8 mouse cellular contexts compared by ENCODE assay signal in the genomic region with DNA sequence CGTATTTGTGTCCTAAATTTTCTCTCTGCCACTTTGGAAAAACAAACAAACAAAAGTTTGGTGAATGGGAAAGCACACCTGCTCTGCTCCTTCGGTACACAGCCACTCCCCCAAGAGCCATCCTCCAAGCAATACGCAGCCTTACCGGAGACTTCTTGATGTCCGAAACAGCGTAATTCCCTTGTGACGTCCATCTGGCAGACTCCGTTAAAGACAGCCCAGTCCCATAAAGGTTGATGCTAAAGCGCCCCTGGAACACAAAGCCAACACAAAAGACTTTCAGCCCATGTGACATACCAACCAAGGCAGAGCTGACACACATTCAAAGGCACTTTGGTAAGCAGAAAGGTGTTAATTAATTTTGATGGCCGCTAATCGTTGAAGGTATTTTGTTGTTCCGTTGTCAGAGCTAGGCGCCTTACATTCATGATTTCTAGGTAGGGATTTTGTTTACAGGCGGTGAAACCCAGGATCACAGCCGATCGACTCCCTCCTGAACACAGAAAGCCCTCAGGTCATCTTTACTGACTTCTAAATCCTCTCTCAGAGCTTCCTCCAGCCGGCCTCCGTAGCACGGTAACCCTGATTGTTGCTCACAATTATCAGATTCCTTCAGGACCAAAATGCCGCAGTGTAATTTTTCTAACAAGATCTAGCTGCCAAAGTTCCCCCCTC. TPM values are rescaled to one million over a fixed set of nuclear protein-coding genes. Genes with fewer than 3 reads are reported as not detected.
A peak's percentile ranks its signal among the peaks of the same experiment; 100 is the strongest.
DNase-seq lines count a peak whose midpoint lies in the region; ATAC-seq lines count a peak whose summit lies in the region.

No protein-coding gene starts in this region.

- H3K27me3 ChIP-seq in liver, embryonic 12.5 days (replicated peaks) = peaks cover 23% of the 10 kb centered on the region
- peaks cover 9% of the 10 kb centered on the region; the same call in 1 of the 2 replicates for H3K27me3 ChIP-seq in embryonic facial prominence, embryonic 14.5 days (replicated peaks; ENCODE audit: control insufficient read depth, insufficient read depth, low read length)
- peaks cover 17% of the 10 kb centered on the region for H3K27me3 ChIP-seq in limb, embryonic 10.5 days (ENCODE audit: low read depth, poor library complexity, severe bottlenecking)

- ATAC-seq in liver, embryonic 12.5 days = no peak
- ATAC-seq in embryonic facial prominence, embryonic 14.5 days (ENCODE audit: low read depth) = peak; percentile 61

- no peak overlapping the region for H3K27ac ChIP-seq in liver, embryonic 12.5 days
- H3K27ac ChIP-seq in embryonic facial prominence, embryonic 14.5 days (replicated peaks; ENCODE audit: low read depth, low read length) = no peak overlapping the region
- peak overlapping the region; percentile 50; the same call in 1 of the 2 replicates for H3K27ac ChIP-seq in limb, embryonic 10.5 days

- no peaks in the 10 kb centered on the region for H3K9me3 ChIP-seq in liver, embryonic 12.5 days (replicated peaks)
- H3K9me3 ChIP-seq in embryonic facial prominence, embryonic 14.5 days (ENCODE audit: control insufficient read depth, low read length) = no peaks in the 10 kb centered on the region
- H3K9me3 ChIP-seq in limb, embryonic 10.5 days (replicated peaks) = no peaks in the 10 kb centered on the region

- WGBS in liver, embryonic 12.5 days (ENCODE audit: insufficient replicate concordance) = 12% methylated on average over 20 of the region's 20 CpGs
- 7% methylated on average over 20 of the region's 20 CpGs for WGBS in embryonic facial prominence, embryonic 14.5 days
- WGBS in limb, embryonic 10.5 days = 3% methylated on average over 20 of the region's 20 CpGs

- peak overlapping the region; percentile 36; the same call in 1 of the 2 replicates for H3K4me2 ChIP-seq in liver, embryonic 12.5 days
- peak overlapping the region; percentile 56 for H3K4me2 ChIP-seq in embryonic facial prominence, embryonic 14.5 days (ENCODE audit: low read depth, low read length)

- intact Hi-C loops in gastrocnemius, postnatal 36 days (cut with DNase I) = loop anchor here (2.0 to 10.0 kb wide), 5 partner anchors 152 to 1198 kb away; no protein-coding TSS in a partner anchor
- intact Hi-C loops in left cerebral cortex, postnatal 4 days (cut with DNase I) = loop anchor here (2.0 to 10.0 kb wide), 4 partner anchors 756 to 1678 kb away; no protein-coding TSS in a partner anchor

- no peaks in the 10 kb centered on the region for H3K4me1 ChIP-seq in liver, embryonic 12.5 days
- no peaks in the 10 kb centered on the region for H3K4me1 ChIP-seq in embryonic facial prominence, embryonic 14.5 days (ENCODE audit: control insufficient read depth, insufficient read depth, low read length)
- H3K4me1 ChIP-seq in limb, embryonic 10.5 days = peaks cover 10% of the 10 kb centered on the region

- no peak overlapping the region for H3K9ac ChIP-seq in liver, embryonic 12.5 days
- peak overlapping the region; percentile 47 for H3K9ac ChIP-seq in embryonic facial prominence, embryonic 14.5 days (ENCODE audit: low read depth, low read length)

- DNase-seq in liver = no peak
- DNase-seq in embryonic facial prominence, embryonic 14.5 days (ENCODE audit: low spot score) = no peak
- DNase-seq in limb, embryonic 10.5 days (ENCODE audit: low spot score) = no peak
- DNase-seq in retina, embryonic 14.5 days (ENCODE audit: low spot score) = peak; percentile 50
- DNase-seq in gastrocnemius, postnatal 36 days = no peak
- DNase-seq in adrenal gland, postnatal 25 days = no peak
- no peak for DNase-seq in left cerebral cortex, postnatal 4 days

- no peaks in the 10 kb centered on the region for H3K36me3 ChIP-seq in liver, embryonic 12.5 days
- 0 out of 2 replicates have a peak, but pooled peaks cover 3% of the 10 kb centered on the region for H3K36me3 ChIP-seq in embryonic facial prominence, embryonic 14.5 days (ENCODE audit: control insufficient read depth, insufficient read depth, low read length)
- no peaks in the 10 kb centered on the region for H3K36me3 ChIP-seq in limb, embryonic 10.5 days

- no peak overlapping the region for H3K4me3 ChIP-seq in liver, embryonic 12.5 days
- H3K4me3 ChIP-seq in embryonic facial prominence, embryonic 14.5 days (ENCODE audit: low read depth, low read length) = peak overlapping the region; percentile 22
- H3K4me3 ChIP-seq in limb, embryonic 10.5 days = peak overlapping the region; percentile 49

RNA-seq across cellular contexts. Expression of a gene that starts 29.4 kb away (rescaled TPM):
- polyA plus RNA-seq in liver, embryonic 12.5 days (2016; fragmentation: Nextera tagmentation; extraction: Ambion mirVana) = 0.07 and 0.08 TPM in 2 replicates
- polyA plus RNA-seq in embryonic facial prominence, embryonic 14.5 days (2014; fragmentation: Nextera tagmentation; extraction: Ambion mirVana) = 0.58 and 0.61 TPM in 2 replicates
- 0.30 and 0.39 TPM in 2 replicates for polyA plus RNA-seq in limb, embryonic 10.5 days (2016; fragmentation: Nextera tagmentation; extraction: Ambion mirVana)
- under 1 TPM in 1 of 2 experiments, not detected in 1; 0.12 TPM for total RNA-seq in gastrocnemius, postnatal 36 days (2021)
- 3.0 and 4.6 TPM in 2 replicates for total RNA-seq in adrenal gland, postnatal 25 days (2021)
- under 1 TPM in 1 of 2 experiments, not detected in 1; 0.16 TPM for total RNA-seq in left cerebral cortex, postnatal 4 days (2021)
